Mouse (Mus musculus) B cell, adult 2 months (primary cell): Measurements from ENCODE around the gene Stn1.

Source experiments
- DNase-seq, 2 experiments: peaks; one replicate each; pipeline ENCODE4 v3.0.0; 2022

The Stn1 gene

GRCm38 (mm10) chr19:47507128-47508121 is 29.9 kb downstream of the Stn1 start:
- DNase-seq = peak; percentile 76 to 81

GRCm38 (mm10) chr19:47503625-47504024 is 33.7 kb downstream of the Stn1 start:
- peak; percentile 41 to 46 for DNase-seq

GRCm38 (mm10) chr19:47502563-47502962 is 34.7 kb downstream of the Stn1 start:
- DNase-seq = peak; percentile 20 to 24

GRCm38 (mm10) chr19:47500389-47501011 is 36.8 kb downstream of the Stn1 start:
- no peak for DNase-seq

GRCm38 (mm10) chr19:47499841-47500240 is 37.5 kb downstream of the Stn1 start:
- no peak for DNase-seq

- no peak for DNase-seq
Measured at GRCm38 (mm10) chr19:47498942-47499341, 38.4 kb downstream of the Stn1 start.

GRCm38 (mm10) chr19:47497736-47498135 is 39.6 kb downstream of the Stn1 start:
- DNase-seq = no peak

- DNase-seq = no peak
Measured at GRCm38 (mm10) chr19:47497313-47497712, 40.0 kb downstream of the Stn1 start.

- no peak for DNase-seq
Measured at GRCm38 (mm10) chr19:47493017-47493997, 44.0 kb downstream of the Stn1 start.

- no peak for DNase-seq
Measured at GRCm38 (mm10) chr19:47492422-47492821, 44.9 kb downstream of the Stn1 start.

GRCm38 (mm10) chr19:47491853-47492252 is 45.5 kb downstream of the Stn1 start:
- DNase-seq = no peak

GRCm38 (mm10) chr19:47489233-47489632 is 48.1 kb downstream of the Stn1 start:
- DNase-seq = peak; percentile 34 to 37

- peak; percentile 62 to 67 for DNase-seq
Measured at GRCm38 (mm10) chr19:47488250-47488649, 49.1 kb downstream of the Stn1 start.

- DNase-seq = no peak
Measured at GRCm38 (mm10) chr19:47487572-47487971, 49.7 kb downstream of the Stn1 start.

GRCm38 (mm10) chr19:47485997-47486566 is 51.2 kb downstream of the Stn1 start:
- DNase-seq = no peak

- DNase-seq = no peak
Measured at GRCm38 (mm10) chr19:47484110-47484509, 53.2 kb downstream of the Stn1 start.

- DNase-seq = no peak
Measured at GRCm38 (mm10) chr19:47483346-47483745, 54.0 kb downstream of the Stn1 start.

- no peak for DNase-seq
Measured at GRCm38 (mm10) chr19:47473453-47473852, 63.9 kb downstream of the Stn1 start.

GRCm38 (mm10) chr19:47472881-47473400 is 64.4 kb downstream of the Stn1 start:
- no peak for DNase-seq

GRCm38 (mm10) chr19:47471808-47472207 is 65.5 kb downstream of the Stn1 start:
- no peak for DNase-seq

- no peak for DNase-seq
Measured at GRCm38 (mm10) chr19:47468750-47469149, 68.6 kb downstream of the Stn1 start.

GRCm38 (mm10) chr19:47466775-47467174 is 70.5 kb downstream of the Stn1 start:
- DNase-seq = peak in 1 of 2 experiments; percentile 16
